ENCODE assay signal across 8 mouse cellular contexts in the genomic region with DNA sequence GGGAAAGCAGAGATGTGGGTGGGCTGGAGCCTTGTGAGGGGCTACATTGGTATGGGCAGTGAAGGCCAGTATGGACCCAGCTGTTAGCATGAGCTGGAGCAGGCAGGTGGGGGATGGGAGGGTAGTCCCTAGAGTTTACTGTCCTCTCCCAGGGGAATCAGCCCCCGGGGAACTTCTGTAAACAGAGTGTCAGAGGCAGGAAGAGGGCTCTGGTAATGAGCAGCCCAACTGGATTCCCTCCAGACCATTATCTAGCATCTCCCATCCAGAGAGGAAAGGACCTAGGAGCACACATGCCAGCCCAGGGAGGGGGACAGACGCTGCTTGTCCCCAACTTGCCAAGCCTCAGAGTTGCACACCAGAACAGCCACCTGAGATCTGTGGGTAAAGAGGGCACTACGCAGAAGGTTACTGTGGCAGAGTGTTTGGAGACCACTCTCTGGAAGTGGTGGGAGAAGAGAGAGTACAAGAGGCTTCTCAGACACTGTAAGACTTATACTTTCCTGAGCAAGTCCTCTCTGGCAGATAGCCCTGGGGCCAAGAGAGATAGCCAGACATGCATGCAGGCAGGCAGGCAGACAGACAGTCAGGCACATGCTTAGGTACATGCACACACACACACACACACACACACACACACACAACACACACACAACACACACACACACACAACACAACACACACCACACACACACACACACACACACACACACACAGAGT. TPM values are rescaled to one million over a fixed set of nuclear protein-coding genes. Genes with fewer than 3 reads are reported as not detected.
A peak's percentile ranks its signal among the peaks of the same experiment; 100 is the strongest.
DNase-seq lines count a peak whose midpoint lies in the region; ATAC-seq and TF ChIP-seq lines count a peak whose summit lies in the region.

No protein-coding gene starts in this region.

- H3K9me3 ChIP-seq in embryonic facial prominence, embryonic 15.5 days (replicated peaks), result no peaks in the 10 kb centered on the region
- no peaks in the 10 kb centered on the region for H3K9me3 ChIP-seq in hindbrain, embryonic 15.5 days
- H3K9me3 ChIP-seq in liver, embryonic 14.5 days (ENCODE audit: control insufficient read depth, low read length), result no peaks in the 10 kb centered on the region
- no peaks in the 10 kb centered on the region for H3K9me3 ChIP-seq in neural tube, embryonic 15.5 days (replicated peaks)

- no peak for ATAC-seq in embryonic facial prominence, embryonic 15.5 days (ENCODE audit: insufficient number of reproducible peaks, low FRiP score, low TSS enrichment, low read depth)
- ATAC-seq in hindbrain, embryonic 15.5 days (ENCODE audit: low FRiP score, low read depth), result no peak
- ATAC-seq in liver, embryonic 14.5 days (ENCODE audit: insufficient read depth), result no peak
- no peak for ATAC-seq in neural tube, embryonic 15.5 days (ENCODE audit: low FRiP score)
- no peak for ATAC-seq in megakaryocyte, adult 5-6 weeks (ENCODE audit: poor library complexity, severe bottlenecking)

- H3K9ac ChIP-seq in embryonic facial prominence, embryonic 15.5 days, result peak overlapping the region; percentile 70
- H3K9ac ChIP-seq in hindbrain, embryonic 15.5 days, result no peak overlapping the region
- no peak overlapping the region for H3K9ac ChIP-seq in liver, embryonic 14.5 days (replicated peaks)
- no peak overlapping the region for H3K9ac ChIP-seq in neural tube, embryonic 15.5 days (replicated peaks)

- H3K4me2 ChIP-seq in embryonic facial prominence, embryonic 15.5 days (replicated peaks), result peak overlapping the region; percentile 75
- peak overlapping the region; percentile 78 for H3K4me2 ChIP-seq in hindbrain, embryonic 15.5 days
- peak overlapping the region; percentile 87 for H3K4me2 ChIP-seq in liver, embryonic 14.5 days (ENCODE audit: low read depth)
- H3K4me2 ChIP-seq in neural tube, embryonic 15.5 days, result peak overlapping the region; percentile 80

- no peak for TF ChIP-seq EP300 in liver, embryonic 14.5 days (IDR thresholded peaks at IDR 0.05; ENCODE audit: low read depth)

- H3K27me3 ChIP-seq in embryonic facial prominence, embryonic 15.5 days, result no peaks in the 10 kb centered on the region
- H3K27me3 ChIP-seq in hindbrain, embryonic 15.5 days, result no peaks in the 10 kb centered on the region
- H3K27me3 ChIP-seq in liver, embryonic 14.5 days (ENCODE audit: control insufficient read depth, insufficient read depth, low read length), result no peaks in the 10 kb centered on the region
- no peaks in the 10 kb centered on the region for H3K27me3 ChIP-seq in neural tube, embryonic 15.5 days (replicated peaks)

- no peak for TF ChIP-seq CTCF in liver, embryonic 14.5 days (IDR thresholded peaks at IDR 0.05; ENCODE audit: low read depth)

- 0 out of 2 replicates have a peak, but pooled peaks cover 10% of the 10 kb centered on the region for H3K36me3 ChIP-seq in embryonic facial prominence, embryonic 15.5 days
- H3K36me3 ChIP-seq in hindbrain, embryonic 15.5 days, result no peaks in the 10 kb centered on the region
- no peaks in the 10 kb centered on the region for H3K36me3 ChIP-seq in liver, embryonic 14.5 days (replicated peaks; ENCODE audit: control insufficient read depth, insufficient read depth, low read depth)
- H3K36me3 ChIP-seq in neural tube, embryonic 15.5 days, result peaks cover 4% of the 10 kb centered on the region; the same call in 1 of the 2 replicates

- 31% methylated on average over 3 of the region's 3 CpGs for WGBS in embryonic facial prominence, embryonic 15.5 days
- WGBS in hindbrain, embryonic 15.5 days, result 45% methylated on average over 3 of the region's 3 CpGs
- WGBS in liver, embryonic 14.5 days (ENCODE audit: insufficient replicate concordance), result 44% methylated on average over 3 of the region's 3 CpGs
- 37% methylated on average over 3 of the region's 3 CpGs for WGBS in neural tube, embryonic 15.5 days

- H3K4me1 ChIP-seq in embryonic facial prominence, embryonic 15.5 days, result peaks cover 59% of the 10 kb centered on the region
- peaks cover 55% of the 10 kb centered on the region for H3K4me1 ChIP-seq in hindbrain, embryonic 15.5 days (replicated peaks)
- H3K4me1 ChIP-seq in liver, embryonic 14.5 days (replicated peaks; ENCODE audit: control insufficient read depth in 2 of 2, insufficient read depth in 2 of 2, low read length in 1 of 2), result peaks cover 10 to 20% of the 10 kb centered on the region in 2 experiments
- H3K4me1 ChIP-seq in neural tube, embryonic 15.5 days, result peaks cover 51% of the 10 kb centered on the region

- H3K27ac ChIP-seq in embryonic facial prominence, embryonic 15.5 days (replicated peaks), result peak overlapping the region; percentile 90
- 0 out of 2 replicates have a peak overlapping the region, but pooled peaks have one; percentile 62 for H3K27ac ChIP-seq in hindbrain, embryonic 15.5 days (replicated peaks)
- no peak overlapping the region for H3K27ac ChIP-seq in liver, embryonic 14.5 days
- peak overlapping the region; percentile 30; the same call in 1 of the 2 replicates for H3K27ac ChIP-seq in neural tube, embryonic 15.5 days (replicated peaks)

- H3K4me3 ChIP-seq in embryonic facial prominence, embryonic 15.5 days (replicated peaks), result peak overlapping the region; percentile 79
- peak overlapping the region; percentile 47 for H3K4me3 ChIP-seq in hindbrain, embryonic 15.5 days
- H3K4me3 ChIP-seq in liver, embryonic 14.5 days (ENCODE audit: insufficient read depth in 1 of 2, low read depth in 2 of 2, low read length in 2 of 2), result peak overlapping the region; percentile 12 to 53; a peak in 3 of 4 replicates
- peak overlapping the region; percentile 56 for H3K4me3 ChIP-seq in neural tube, embryonic 15.5 days (replicated peaks)

- DNase-seq in 3134 (ENCODE audit: extremely low read depth, insufficient read length, low spot score), result peak; percentile 59
- no peak for DNase-seq in liver, embryonic 14.5 days (ENCODE audit: low read depth in 3 of 3, low spot score in 3 of 3)
- DNase-seq in frontal cortex, postnatal 10 days (ENCODE audit: low spot score in 2 of 2), result no peak
- no peak for DNase-seq in right cerebral cortex, postnatal 10 days (ENCODE audit: low spot score in 2 of 2)

RNA-seq across cellular contexts. Expression of a gene that starts 1.5 kb away (rescaled TPM):
- 61.2 and 62.6 TPM in 2 replicates for polyA plus RNA-seq in embryonic facial prominence, embryonic 15.5 days (2015; fragmentation: Nextera tagmentation; extraction: Ambion mirVana)
- 63.7 and 63.9 TPM in 2 replicates for polyA plus RNA-seq in hindbrain, embryonic 15.5 days (2015; fragmentation: Nextera tagmentation; extraction: Ambion mirVana)
- 13.6 and 18.8 TPM in 2 replicates for polyA plus RNA-seq in liver, embryonic 14.5 days (2012; rRNA removed)
- 34.1 and 37.3 TPM in 2 replicates for polyA plus RNA-seq in liver, embryonic 14.5 days (2014; fragmentation: Nextera tagmentation; extraction: Ambion mirVana)
- polyA plus RNA-seq in neural tube, embryonic 15.5 days (2015; fragmentation: Nextera tagmentation; extraction: Ambion mirVana), result 68.6 and 71.0 TPM in 2 replicates
- 10.1 and 11.9 TPM in 2 replicates for total RNA-seq in megakaryocyte, adult 5-6 weeks (2015)
- 26.1 and 27.8 TPM in 2 replicates for total RNA-seq in megakaryocyte, adult 5-6 weeks (2017)

RNA-seq across cellular contexts. Expression of a gene that starts 1.5 kb away (rescaled TPM):
- 33.7 and 36.8 TPM in 2 replicates for polyA plus RNA-seq in embryonic facial prominence, embryonic 15.5 days (2015; fragmentation: Nextera tagmentation; extraction: Ambion mirVana)
- polyA plus RNA-seq in hindbrain, embryonic 15.5 days (2015; fragmentation: Nextera tagmentation; extraction: Ambion mirVana), result 5.9 and 6.4 TPM in 2 replicates
- polyA plus RNA-seq in liver, embryonic 14.5 days (2012; rRNA removed), result 2.5 and 2.9 TPM in 2 replicates
- 1.2 TPM in 2 replicates for polyA plus RNA-seq in liver, embryonic 14.5 days (2014; fragmentation: Nextera tagmentation; extraction: Ambion mirVana)
- polyA plus RNA-seq in neural tube, embryonic 15.5 days (2015; fragmentation: Nextera tagmentation; extraction: Ambion mirVana), result 7.1 and 8.8 TPM in 2 replicates
- total RNA-seq in megakaryocyte, adult 5-6 weeks (2015), result not detected in 2 replicates
- 0.12 TPM in 1 of 2 replicates, not detected in the other for total RNA-seq in megakaryocyte, adult 5-6 weeks (2017)

RNA-seq across cellular contexts. Expression of a gene that starts 16.5 kb away (rescaled TPM):
- polyA plus RNA-seq in embryonic facial prominence, embryonic 15.5 days (2015; fragmentation: Nextera tagmentation; extraction: Ambion mirVana), result 83.4 and 107 TPM in 2 replicates
- 161 and 170 TPM in 2 replicates for polyA plus RNA-seq in hindbrain, embryonic 15.5 days (2015; fragmentation: Nextera tagmentation; extraction: Ambion mirVana)
- polyA plus RNA-seq in liver, embryonic 14.5 days (2012; rRNA removed), result 24.1 and 41.3 TPM in 2 replicates
- polyA plus RNA-seq in liver, embryonic 14.5 days (2014; fragmentation: Nextera tagmentation; extraction: Ambion mirVana), result 64.4 and 68.0 TPM in 2 replicates
- 150 and 179 TPM in 2 replicates for polyA plus RNA-seq in neural tube, embryonic 15.5 days (2015; fragmentation: Nextera tagmentation; extraction: Ambion mirVana)
- total RNA-seq in megakaryocyte, adult 5-6 weeks (2015), result 30.8 and 42.8 TPM in 2 replicates
- total RNA-seq in megakaryocyte, adult 5-6 weeks (2017), result 18.1 and 24.3 TPM in 2 replicates

RNA-seq across cellular contexts. Expression of a gene that starts 38.3 kb away (rescaled TPM):
- polyA plus RNA-seq in embryonic facial prominence, embryonic 15.5 days (2015; fragmentation: Nextera tagmentation; extraction: Ambion mirVana), result 17.2 and 21.4 TPM in 2 replicates
- 32.8 and 37.2 TPM in 2 replicates for polyA plus RNA-seq in hindbrain, embryonic 15.5 days (2015; fragmentation: Nextera tagmentation; extraction: Ambion mirVana)
- polyA plus RNA-seq in liver, embryonic 14.5 days (2012; rRNA removed), result 9.7 and 10.4 TPM in 2 replicates
- polyA plus RNA-seq in liver, embryonic 14.5 days (2014; fragmentation: Nextera tagmentation; extraction: Ambion mirVana), result 5.1 and 5.2 TPM in 2 replicates
- polyA plus RNA-seq in neural tube, embryonic 15.5 days (2015; fragmentation: Nextera tagmentation; extraction: Ambion mirVana), result 31.4 and 35.5 TPM in 2 replicates
- 68.6 and 74.5 TPM in 2 replicates for total RNA-seq in megakaryocyte, adult 5-6 weeks (2015)
- 40.2 and 49.1 TPM in 2 replicates for total RNA-seq in megakaryocyte, adult 5-6 weeks (2017)

RNA-seq across cellular contexts. Expression of a gene that starts 46.8 kb away (rescaled TPM):
- 33.2 and 33.4 TPM in 2 replicates for polyA plus RNA-seq in embryonic facial prominence, embryonic 15.5 days (2015; fragmentation: Nextera tagmentation; extraction: Ambion mirVana)
- 17.0 and 19.7 TPM in 2 replicates for polyA plus RNA-seq in hindbrain, embryonic 15.5 days (2015; fragmentation: Nextera tagmentation; extraction: Ambion mirVana)
- polyA plus RNA-seq in liver, embryonic 14.5 days (2012; rRNA removed), result 2.8 and 3.4 TPM in 2 replicates
- 1.7 and 2.7 TPM in 2 replicates for polyA plus RNA-seq in liver, embryonic 14.5 days (2014; fragmentation: Nextera tagmentation; extraction: Ambion mirVana)
- 17.2 and 18.7 TPM in 2 replicates for polyA plus RNA-seq in neural tube, embryonic 15.5 days (2015; fragmentation: Nextera tagmentation; extraction: Ambion mirVana)
- total RNA-seq in megakaryocyte, adult 5-6 weeks (2015), result 0.80 TPM in 2 replicates
- 0.28 and 0.51 TPM in 2 replicates for total RNA-seq in megakaryocyte, adult 5-6 weeks (2017)
